Mouse (Mus musculus) bone marrow, adult 2 months (tissue): ENCODE data around the gene Oas1c.

Experiments
- CTCF ChIP-seq: fragments of 200-500 bp; IDR thresholded peaks from 2 replicates; pipeline ENCODE4 v1.5.1; 2011; ENCODE audit warnings: low read length, control low read depth; ENCODE audit not compliant: control insufficient read depth, insufficient read depth
- POLR2A ChIP-seq: fragments of 200-500 bp; IDR thresholded peaks from 2 replicates; pipeline ENCODE4 v1.6.1; 2011; ENCODE audit warnings: low read depth, mild to moderate bottlenecking, control low read depth, low read length, borderline replicate concordance; ENCODE audit not compliant: control insufficient read depth

- TF ChIP-seq POLR2A (no peak), CTCF (no peak)
Observed at GRCm38 (mm10) chr5:120754215-120754614, 58.1 kb downstream of the Oas1c start.
